Mouse (Mus musculus) thymus, adult 2 months (tissue): ENCODE data around the gene Fstl3.

Experiments used
- CTCF ChIP-seq: fragments of 200-500 bp; IDR thresholded peaks from 2 replicates; pipeline ENCODE4 v1.5.1; 2012; ENCODE audit warnings: mild to moderate bottlenecking, control low read depth, low read length, moderate library complexity, borderline replicate concordance; ENCODE audit not compliant: control insufficient read depth, poor library complexity, insufficient read depth; ENCODE audit errors: extremely low read depth
- POLR2A ChIP-seq: fragments of 200-500 bp; IDR thresholded peaks from 2 replicates; pipeline ENCODE4 v1.6.1; 2012; ENCODE audit warnings: mild to moderate bottlenecking, low read length, control low read depth, moderate library complexity; ENCODE audit not compliant: control insufficient read depth, poor library complexity, insufficient read depth; ENCODE audit errors: extremely low read depth

DNA sequence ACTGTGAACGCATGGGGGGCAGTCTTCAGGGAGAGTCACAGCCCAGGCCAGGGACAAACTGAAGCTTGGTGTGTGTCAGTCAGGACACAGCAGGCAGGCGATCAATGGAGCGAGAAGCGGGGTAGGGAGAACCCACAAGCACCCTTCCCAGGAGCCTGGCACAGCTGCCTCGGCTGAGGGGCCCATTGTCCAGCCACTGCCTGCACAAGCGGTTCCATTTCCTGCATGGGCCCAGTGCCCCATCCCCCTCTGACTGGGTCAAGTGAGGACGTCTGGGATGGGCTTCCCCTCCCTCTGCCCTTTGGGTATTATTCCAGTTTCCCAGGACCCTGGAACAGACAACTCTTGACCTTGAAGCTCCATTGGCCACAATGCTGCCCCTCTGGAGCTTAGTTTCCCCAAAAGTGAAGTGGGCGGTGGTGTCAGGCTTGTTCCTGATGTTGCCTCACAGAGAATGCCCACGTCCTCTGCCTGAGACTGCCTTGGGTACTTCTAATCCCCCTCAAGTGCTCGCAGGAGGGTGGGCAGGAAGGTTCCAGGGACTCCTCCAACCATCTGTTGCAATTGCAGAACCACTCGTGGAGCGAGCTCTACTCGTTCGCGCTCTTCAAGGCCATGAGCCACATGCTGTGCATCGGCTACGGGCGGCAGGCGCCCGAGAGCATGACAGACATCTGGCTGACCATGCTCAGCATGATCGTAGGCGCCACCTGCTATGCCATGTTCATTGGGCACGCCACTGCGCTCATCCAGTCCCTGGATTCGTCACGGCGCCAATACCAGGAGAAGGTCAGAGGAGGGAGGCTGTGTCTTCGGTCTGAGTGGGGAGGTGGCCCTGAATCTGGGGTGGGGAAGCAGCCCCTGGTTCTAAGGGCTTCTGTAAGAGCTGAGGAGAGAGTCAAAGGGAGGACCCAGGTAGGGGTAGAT lies 48.5 kb upstream of the Fstl3 start:
- TF ChIP-seq CTCF (no peak), POLR2A (no peak)
